23 mouse cellular contexts compared by ENCODE assay signal in the genomic region with DNA sequence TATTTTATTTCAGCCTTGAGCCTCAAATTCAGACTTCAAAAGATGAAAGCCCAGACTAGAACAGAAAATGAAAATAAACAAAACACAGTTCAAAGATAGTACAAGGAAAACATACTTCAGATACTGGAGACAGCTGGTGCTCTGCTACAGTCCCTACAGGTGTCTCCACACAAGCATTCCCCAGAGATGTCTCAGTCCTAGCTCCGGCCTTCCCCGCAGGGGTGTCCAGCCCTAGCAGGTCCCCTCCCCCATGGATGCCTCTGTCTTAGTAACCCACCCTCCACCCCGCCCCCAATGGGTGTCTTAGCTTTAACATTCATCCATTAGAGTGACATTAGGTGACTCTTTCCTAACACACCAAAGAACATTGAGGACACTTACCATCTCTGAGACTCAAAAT.
DNase-seq lines count a peak whose midpoint lies in the region; ATAC-seq and TF ChIP-seq lines count a peak whose summit lies in the region.
"Had no signal": no experiment of that assay in that cellular context is flagged by ENCODE, and none has a peak within 500 bp of the region (broad histone marks: within the 10 kb centered on the region; RNA-seq: fewer than 3 reads in every experiment).

No protein-coding gene starts in this region.

- no peak overlapping the region for H3K4me3 ChIP-seq in kidney, embryonic 16.5 days (ENCODE audit: low read length)
- no peak overlapping the region for H3K4me3 ChIP-seq in kidney, adult 2 months (ENCODE audit: insufficient read depth, low read depth, low read length)
- no peak overlapping the region for H3K4me3 ChIP-seq in neural tube, embryonic 13.5 days
- H3K4me3 ChIP-seq: embryonic facial prominence, embryonic 13.5 days; forebrain, embryonic 12.5 days; heart, embryonic 15.5 days had no signal

- no peak for ATAC-seq in kidney, embryonic 16.5 days (ENCODE audit: low FRiP score, low TSS enrichment)
- ATAC-seq in neural tube, embryonic 13.5 days (ENCODE audit: low read depth) = no peak
- ATAC-seq: CD4-positive, CD25-positive, alpha-beta regulatory T cell, adult 4 months; forebrain, embryonic 16.5 days had no signal

- no peak overlapping the region for H3K4me2 ChIP-seq in kidney, embryonic 16.5 days (replicated peaks; ENCODE audit: low read depth, low read length)
- H3K4me2 ChIP-seq in neural tube, embryonic 13.5 days = no peak overlapping the region
- H3K4me2 ChIP-seq: embryonic facial prominence, embryonic 13.5 days; forebrain, embryonic 12.5 days; heart, embryonic 11.5 days; heart, embryonic 15.5 days; hindbrain, embryonic 14.5 days had no signal

- no peaks in the 10 kb centered on the region for H3K27me3 ChIP-seq in kidney, embryonic 16.5 days (ENCODE audit: insufficient read depth, low read length)
- H3K27me3 ChIP-seq in kidney, adult 2 months (replicated peaks; ENCODE audit: control insufficient read depth, insufficient read depth, low read length) = no peaks in the 10 kb centered on the region
- H3K27me3 ChIP-seq in neural tube, embryonic 13.5 days = no peaks in the 10 kb centered on the region
- H3K27me3 ChIP-seq: embryonic facial prominence, embryonic 13.5 days; forebrain, embryonic 12.5 days; heart, embryonic 15.5 days had no signal

- H3K9ac ChIP-seq in kidney, embryonic 16.5 days (replicated peaks; ENCODE audit: low read length) = no peak overlapping the region
- H3K9ac ChIP-seq in neural tube, embryonic 13.5 days = no peak overlapping the region
- H3K9ac ChIP-seq: embryonic facial prominence, embryonic 13.5 days; forebrain, embryonic 12.5 days; heart, embryonic 15.5 days; hindbrain, embryonic 14.5 days had no signal

- no peak for TF ChIP-seq CTCF in kidney, adult 2 months (conservative IDR thresholded peaks at IDR 0.05; ENCODE audit: insufficient read depth, insufficient read length, low read depth, low read length)

- WGBS in kidney, embryonic 16.5 days = 54% methylated on average over 3 of the region's 3 CpGs
- WGBS in kidney, adult 2 months = 70% methylated on average over 3 of the region's 3 CpGs
- WGBS in neural tube, embryonic 13.5 days = 61% methylated on average over 3 of the region's 3 CpGs

- H3K4me1 ChIP-seq in kidney, embryonic 16.5 days (ENCODE audit: insufficient read depth, low read length) = peaks cover 63% of the 10 kb centered on the region
- H3K4me1 ChIP-seq in kidney, adult 2 months (ENCODE audit: control insufficient read depth, insufficient read depth, low read length) = 0 out of 2 replicates have a peak, but pooled peaks cover 10% of the 10 kb centered on the region
- peaks cover 53% of the 10 kb centered on the region for H3K4me1 ChIP-seq in neural tube, embryonic 13.5 days (replicated peaks)

- H3K36me3 ChIP-seq in kidney, embryonic 16.5 days (ENCODE audit: insufficient read depth, low read length) = no peaks in the 10 kb centered on the region
- H3K36me3 ChIP-seq in kidney, adult 2 months (ENCODE audit: control insufficient read depth, insufficient read depth, low read length) = no peaks in the 10 kb centered on the region
- H3K36me3 ChIP-seq in neural tube, embryonic 13.5 days = no peaks in the 10 kb centered on the region
- H3K36me3 ChIP-seq: embryonic facial prominence, embryonic 13.5 days; forebrain, embryonic 12.5 days; G1E; heart, embryonic 15.5 days had no signal

- TF ChIP-seq POLR2A in kidney, adult 2 months (IDR thresholded peaks at IDR 0.05; ENCODE audit: low read depth, low read length) = no peak

- H3K27ac ChIP-seq in kidney, embryonic 16.5 days (ENCODE audit: low read length) = peak overlapping the region; percentile 74; the same call in 1 of the 2 replicates
- no peak overlapping the region for H3K27ac ChIP-seq in kidney, adult 2 months (ENCODE audit: insufficient read depth, low read depth, low read length)
- peak overlapping the region; percentile 46; the same call in 1 of the 2 replicates for H3K27ac ChIP-seq in neural tube, embryonic 13.5 days (replicated peaks)
- H3K27ac ChIP-seq: embryonic facial prominence, embryonic 13.5 days; forebrain, embryonic 12.5 days; hindbrain, embryonic 14.5 days had no signal

- peak; percentile 44 for DNase-seq in adrenal gland, postnatal 14 days
- no peak for DNase-seq in adrenal gland, postnatal 25 days
- DNase-seq in kidney, adult 2 months = no peak
- peak; percentile 10 to 17 for DNase-seq in kidney, postnatal 4 days
- DNase-seq in kidney, adult 18-20 months = no peak
- no peak for DNase-seq in neural tube, embryonic 10.5 days (ENCODE audit: extremely low spot score, low spot score)
- DNase-seq: adrenal gland, adult 8-10 months; B cell, adult 2 months; cerebellum, adult 18-20 months; cerebellum, adult 9-11 months; cerebellum, postnatal 36 days; gastrocnemius, postnatal 36 days; heart, postnatal 14 days had no signal

- no peaks in the 10 kb centered on the region for H3K9me3 ChIP-seq in kidney, embryonic 16.5 days (ENCODE audit: low read length)
- no peaks in the 10 kb centered on the region for H3K9me3 ChIP-seq in neural tube, embryonic 13.5 days
- H3K9me3 ChIP-seq: embryonic facial prominence, embryonic 13.5 days; forebrain, embryonic 12.5 days; G1E; heart, embryonic 15.5 days had no signal

Comparison
In these comparisons a context has a peak if more than half of its experiments do, and no peak if none do; other contexts are left out.
1. DNase-seq: peak in adrenal gland, postnatal 14 days (single experiment) and kidney, postnatal 4 days (2 of 2); none in adrenal gland, postnatal 25 days (single experiment), kidney, adult 2 months (single experiment), kidney, adult 18-20 months (single experiment) and neural tube, embryonic 10.5 days (single experiment).